Mouse (Mus musculus): ENCODE results near the gene Actn2.

DNA sequence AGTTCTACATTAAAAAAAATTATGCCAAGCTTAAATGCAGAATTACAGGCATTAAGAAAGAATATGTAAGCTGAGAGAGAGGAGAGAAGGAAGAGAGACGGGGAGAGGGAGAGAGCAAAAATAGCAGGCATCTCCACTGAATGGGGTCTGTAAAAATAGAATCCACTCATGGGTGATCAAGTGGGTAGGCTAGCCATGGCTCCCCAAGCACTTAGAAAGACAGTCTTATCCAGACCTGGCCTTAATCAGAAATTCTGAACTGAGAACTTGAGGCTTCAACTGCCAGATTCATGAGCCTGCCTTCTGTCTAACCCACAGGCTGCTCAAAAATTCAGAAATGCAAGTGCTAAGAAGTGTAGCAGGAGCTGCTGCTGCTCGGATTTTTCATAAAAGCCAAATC lies 20.4 kb downstream of the Actn2 start:
- TF ChIP-seq CTCF (IDR thresholded peaks at IDR 0.05; ENCODE audit: control insufficient read depth, insufficient read depth, low read length), result no peak
- no peak for TF ChIP-seq POLR2A (IDR thresholded peaks at IDR 0.05; ENCODE audit: borderline replicate concordance, control insufficient read depth, low read depth, low read length)

Data from bone marrow, adult 2 months (tissue).